Mouse (Mus musculus) yolk sac, embryonic 10.5 days (tissue): Measurements from ENCODE around the gene Clybl.

Source experiments
- DNase-seq: peaks from one replicate; pipeline ENCODE4 v3.0.0-alpha.2; 2017; ENCODE audit warnings: low spot score

The Clybl gene

GRCm38 (mm10) chr14:122386281-122387130 is 205.0 kb downstream of the Clybl start:
- no peak for DNase-seq

GRCm38 (mm10) chr14:122387781-122388180 is 206.3 kb downstream of the Clybl start:
- DNase-seq, result no peak

- DNase-seq, result no peak
These were observed 207.0 kb downstream of the Clybl start for GRCm38 (mm10) chr14:122388431-122389031.

- DNase-seq, result no peak
These were observed 208.3 kb downstream of the Clybl start for GRCm38 (mm10) chr14:122389684-122390370.

- no peak for DNase-seq
These were observed 209.4 kb downstream of the Clybl start for GRCm38 (mm10) chr14:122390935-122391334.

GRCm38 (mm10) chr14:122393119-122393518 is 211.6 kb downstream of the Clybl start:
- DNase-seq, result no peak

GRCm38 (mm10) chr14:122398676-122399075 is 217.2 kb downstream of the Clybl start:
- DNase-seq, result no peak

GRCm38 (mm10) chr14:122399906-122400305 is 218.4 kb downstream of the Clybl start:
- no peak for DNase-seq

GRCm38 (mm10) chr14:122401886-122402285 is 220.4 kb downstream of the Clybl start:
- DNase-seq, result no peak

- DNase-seq, result no peak
These were observed 221.3 kb downstream of the Clybl start for GRCm38 (mm10) chr14:122402716-122403258.

- no peak for DNase-seq
These were observed 222.0 kb downstream of the Clybl start for GRCm38 (mm10) chr14:122403422-122403940.

GRCm38 (mm10) chr14:122404596-122405154 is 223.2 kb downstream of the Clybl start:
- DNase-seq, result no peak

- DNase-seq, result no peak
These were observed 223.7 kb downstream of the Clybl start for GRCm38 (mm10) chr14:122405236-122405635.

- DNase-seq, result no peak
These were observed 224.5 kb downstream of the Clybl start for GRCm38 (mm10) chr14:122405897-122406540.

GRCm38 (mm10) chr14:122406541-122407219 is 225.2 kb downstream of the Clybl start:
- DNase-seq, result peak; percentile 5

- no peak for DNase-seq
These were observed 231.5 kb downstream of the Clybl start for GRCm38 (mm10) chr14:122412841-122413541.

- no peak for DNase-seq
These were observed 232.0 kb downstream of the Clybl start for GRCm38 (mm10) chr14:122413542-122413928.

GRCm38 (mm10) chr14:122414786-122415185 is 233.3 kb downstream of the Clybl start:
- DNase-seq, result no peak

GRCm38 (mm10) chr14:122416166-122416771 is 234.8 kb downstream of the Clybl start:
- DNase-seq, result no peak

GRCm38 (mm10) chr14:122424441-122424840 is 242.9 kb downstream of the Clybl start:
- no peak for DNase-seq
